Mouse (Mus musculus): Measurements from ENCODE around the gene Aacs. TPM values are rescaled to one million over a fixed set of nuclear protein-coding genes. Genes with fewer than 3 reads are reported as not detected.
"Not testable (repeated sequence)": the region's sequence is repeated elsewhere in the genome, so short reads cannot be mapped to it uniquely, and the experiment has no call there.

Gene Aacs
- 31.2 and 31.8 TPM in 2 replicates for polyA plus RNA-seq (2015; fragmentation: Nextera tagmentation; extraction: Ambion mirVana)

- Histone ChIP-seq H3K9ac (ENCODE audit: low read length) (peak within 1 kb of the TSS; percentile 67), H3K4me3 (ENCODE audit: low read length) (peak within 1 kb of the TSS; percentile 64), H3K27ac (ENCODE audit: low read length) (0 out of 2 replicates have a peak within 1 kb of the TSS, but pooled peaks have one; percentile 10), H3K4me2 (ENCODE audit: low read depth, low read length) (peak within 1 kb of the TSS; percentile 81), H3K27me3 (ENCODE audit: control insufficient read depth, insufficient read depth, low read depth, low read length) (no peaks in the 10 kb centered on the region), H3K4me1 (replicated peaks; ENCODE audit: control insufficient read depth, insufficient read depth, low read length) (peaks cover 10% of the 10 kb centered on the region), H3K9me3 (ENCODE audit: control insufficient read depth, low read length) (no peaks in the 10 kb centered on the region), H3K36me3 (ENCODE audit: control insufficient read depth, insufficient read depth, low read length) (no peaks in the 10 kb centered on the region)
- under 1% methylated on average over 60 of the region's 60 CpGs for WGBS
- ATAC-seq (ENCODE audit: low read depth), result peak; percentile 96
Observed at GRCm38 (mm10) chr5:125475601-125476285, at the start of gene Aacs. TSS of gene Aacs (plus strand) at chr5:125475814.

- no peak for ATAC-seq (ENCODE audit: low read depth)
- WGBS, result 89% methylated on average over 10 of the region's 10 CpGs
- peaks cover 62% of the 10 kb centered on the region for H3K36me3 ChIP-seq (ENCODE audit: control insufficient read depth, insufficient read depth, low read length)
- no peak overlapping the region for H3K4me3 ChIP-seq (ENCODE audit: low read length)
- H3K9ac ChIP-seq (ENCODE audit: low read length), result no peak overlapping the region
- H3K27me3 ChIP-seq (ENCODE audit: control insufficient read depth, insufficient read depth, low read depth, low read length), result no peaks in the 10 kb centered on the region
- H3K9me3 ChIP-seq (ENCODE audit: control insufficient read depth, low read length), result no peaks in the 10 kb centered on the region
- H3K4me2 ChIP-seq (ENCODE audit: low read depth, low read length), result no peak overlapping the region
- no peak overlapping the region for H3K27ac ChIP-seq (ENCODE audit: low read length)
- H3K4me1 ChIP-seq (replicated peaks; ENCODE audit: control insufficient read depth, insufficient read depth, low read length), result no peaks in the 10 kb centered on the region
Observed at GRCm38 (mm10) chr5:125426343-125426742, 49.3 kb upstream of the Aacs start.

- not testable (repeated sequence) for H3K27me3 ChIP-seq (ENCODE audit: control insufficient read depth, insufficient read depth, low read depth, low read length); ATAC-seq (ENCODE audit: low read depth); H3K9ac ChIP-seq (ENCODE audit: low read length); H3K4me1 ChIP-seq (replicated peaks; ENCODE audit: control insufficient read depth, insufficient read depth, low read length); H3K27ac ChIP-seq (ENCODE audit: low read length); H3K9me3 ChIP-seq (ENCODE audit: control insufficient read depth, low read length); H3K4me2 ChIP-seq (ENCODE audit: low read depth, low read length); H3K4me3 ChIP-seq (ENCODE audit: low read length)
- peaks cover 23% of the 10 kb centered on the region for H3K36me3 ChIP-seq (ENCODE audit: control insufficient read depth, insufficient read depth, low read length)
- WGBS, result 96% methylated on average over 2 of the region's 2 CpGs
Observed at GRCm38 (mm10) chr5:125432324-125432723, 43.3 kb upstream of the Aacs start.

- Histone ChIP-seq H3K9ac (ENCODE audit: low read length) (peak within 1 kb of the TSS; percentile 99), H3K27me3 (ENCODE audit: control insufficient read depth, insufficient read depth, low read depth, low read length) (no peaks in the 10 kb centered on the region), H3K4me1 (replicated peaks; ENCODE audit: control insufficient read depth, insufficient read depth, low read length) (peaks cover 7% of the 10 kb centered on the region), H3K9me3 (ENCODE audit: control insufficient read depth, low read length) (no peaks in the 10 kb centered on the region), H3K4me3 (ENCODE audit: low read length) (peak within 1 kb of the TSS; percentile 97), H3K36me3 (ENCODE audit: control insufficient read depth, insufficient read depth, low read length) (peaks cover 22% of the 10 kb centered on the region), H3K27ac (ENCODE audit: low read length) (peak within 1 kb of the TSS; percentile 61), H3K4me2 (ENCODE audit: low read depth, low read length) (peak within 1 kb of the TSS; percentile 96)
- under 1% methylated on average over 46 of the region's 46 CpGs for WGBS
- ATAC-seq (ENCODE audit: low read depth), result peak; percentile 98
Observed at GRCm38 (mm10) chr5:125433793-125434337, 41.7 kb upstream of the Aacs start, which contains the start of gene Dhx37. TSS of gene Dhx37 (minus strand) at chr5:125434121.

- H3K27ac ChIP-seq (ENCODE audit: low read length); H3K9me3 ChIP-seq (ENCODE audit: control insufficient read depth, low read length); H3K27me3 ChIP-seq (ENCODE audit: control insufficient read depth, insufficient read depth, low read depth, low read length); H3K9ac ChIP-seq (ENCODE audit: low read length); H3K4me1 ChIP-seq (replicated peaks; ENCODE audit: control insufficient read depth, insufficient read depth, low read length); ATAC-seq (ENCODE audit: low read depth): not testable (repeated sequence)
- Histone ChIP-seq H3K4me2 (ENCODE audit: low read depth, low read length) (peak overlapping the region; percentile 96), H3K36me3 (ENCODE audit: control insufficient read depth, insufficient read depth, low read length) (peaks cover 18% of the 10 kb centered on the region), H3K4me3 (ENCODE audit: low read length) (peak overlapping the region; percentile 97)
- 56% methylated on average over 15 of the region's 15 CpGs for WGBS
Observed at GRCm38 (mm10) chr5:125434347-125434746, 41.3 kb upstream of the Aacs start.

- ATAC-seq (ENCODE audit: low read depth), result no peak
- Histone ChIP-seq H3K36me3 (ENCODE audit: control insufficient read depth, insufficient read depth, low read length) (no peaks in the 10 kb centered on the region), H3K9me3 (ENCODE audit: control insufficient read depth, low read length) (no peaks in the 10 kb centered on the region), H3K9ac (ENCODE audit: low read length) (peak overlapping the region; percentile 87), H3K4me3 (ENCODE audit: low read length) (peak overlapping the region; percentile 97), H3K4me1 (replicated peaks; ENCODE audit: control insufficient read depth, insufficient read depth, low read length) (peaks cover 9% of the 10 kb centered on the region), H3K4me2 (ENCODE audit: low read depth, low read length) (peak overlapping the region; percentile 89), H3K27ac (ENCODE audit: low read length) (no peak overlapping the region), H3K27me3 (ENCODE audit: control insufficient read depth, insufficient read depth, low read depth, low read length) (no peaks in the 10 kb centered on the region)
- 4% methylated on average over 7 of the region's 7 CpGs for WGBS
Observed at GRCm38 (mm10) chr5:125440583-125441233, 34.9 kb upstream of the Aacs start.

- Histone ChIP-seq H3K9me3 (ENCODE audit: control insufficient read depth, low read length) (no peaks in the 10 kb centered on the region), H3K36me3 (ENCODE audit: control insufficient read depth, insufficient read depth, low read length) (no peaks in the 10 kb centered on the region), H3K4me3 (ENCODE audit: low read length) (peak within 1 kb of the TSS; percentile 97), H3K27ac (ENCODE audit: low read length) (peak within 1 kb of the TSS; percentile 73), H3K4me1 (replicated peaks; ENCODE audit: control insufficient read depth, insufficient read depth, low read length) (peaks cover 9% of the 10 kb centered on the region), H3K27me3 (ENCODE audit: control insufficient read depth, insufficient read depth, low read depth, low read length) (no peaks in the 10 kb centered on the region), H3K4me2 (ENCODE audit: low read depth, low read length) (peak within 1 kb of the TSS; percentile 89), H3K9ac (ENCODE audit: low read length) (peak within 1 kb of the TSS; percentile 87)
- under 1% methylated on average over 87 of the region's 97 CpGs for WGBS
- peak; percentile 97 for ATAC-seq (ENCODE audit: low read depth)
Observed at GRCm38 (mm10) chr5:125441234-125442114, 34.1 kb upstream of the Aacs start, which contains the start of gene Bri3bp. TSS of gene Bri3bp (plus strand) at chr5:125441568.

- Histone ChIP-seq H3K27ac (ENCODE audit: low read length) (peak overlapping the region; percentile 73), H3K36me3 (ENCODE audit: control insufficient read depth, insufficient read depth, low read length) (no peaks in the 10 kb centered on the region), H3K27me3 (ENCODE audit: control insufficient read depth, insufficient read depth, low read depth, low read length) (no peaks in the 10 kb centered on the region), H3K4me3 (ENCODE audit: low read length) (peak overlapping the region; percentile 97), H3K9me3 (ENCODE audit: control insufficient read depth, low read length) (no peaks in the 10 kb centered on the region), H3K9ac (ENCODE audit: low read length) (peak overlapping the region; percentile 87), H3K4me1 (replicated peaks; ENCODE audit: control insufficient read depth, insufficient read depth, low read length) (peaks cover 9% of the 10 kb centered on the region), H3K4me2 (ENCODE audit: low read depth, low read length) (peak overlapping the region; percentile 89)
- WGBS, result 20% methylated on average over 27 of the region's 27 CpGs
- 0 out of 2 replicates have a peak, but pooled peaks have one; percentile 1 for ATAC-seq (ENCODE audit: low read depth)
Observed at GRCm38 (mm10) chr5:125442136-125442995, 33.2 kb upstream of the Aacs start.

All from lung, embryonic 16.5 days (tissue).